Mouse (Mus musculus) hindbrain, embryonic 12.5 days (tissue): ENCODE data around the gene Cerkl. TPM values are rescaled to one million over a fixed set of nuclear protein-coding genes. Genes with fewer than 3 reads are reported as not detected.

ENCODE experiments used
- ATAC-seq: fragments of 200-750 bp; cut with Nextera tagmentation; 2 replicates; pipeline ENCODE4 v1.8.0; 2017; ENCODE audit warnings: moderate TSS enrichment; ENCODE audit not compliant: low FRiP score
- H3K27ac ChIP-seq: fragments of 300-500 bp; sonication (generic); 2 replicates; pipeline ENCODE4 v1.5.1; 2016; ENCODE audit warnings: mild to moderate bottlenecking
- H3K27me3 ChIP-seq: fragments of 300-500 bp; sonication (generic); 2 replicates; pipeline ENCODE4 v1.6.1; 2016; ENCODE audit warnings: mild to moderate bottlenecking
- H3K36me3 ChIP-seq: fragments of 300-500 bp; sonication (generic); 2 replicates; pipeline ENCODE4 v1.6.1; 2016; ENCODE audit warnings: mild to moderate bottlenecking
- H3K4me1 ChIP-seq: fragments of 300-500 bp; sonication (generic); 2 replicates; pipeline ENCODE4 v1.6.1; 2016
- H3K4me2 ChIP-seq: fragments of 300-500 bp; sonication (generic); replicated peaks from 2 replicates; pipeline ENCODE4 v1.6.1; 2016; ENCODE audit warnings: mild to moderate bottlenecking
- H3K4me3 ChIP-seq: fragments of 300-500 bp; sonication (generic); 2 replicates; pipeline ENCODE4 v1.5.1; 2016; ENCODE audit warnings: mild to moderate bottlenecking
- H3K9ac ChIP-seq: fragments of 300-500 bp; sonication (generic); 2 replicates; pipeline ENCODE4 v1.6.1; 2016; ENCODE audit warnings: mild to moderate bottlenecking, moderate library complexity
- H3K9me3 ChIP-seq: fragments of 300-500 bp; sonication (generic); replicated peaks from 2 replicates; pipeline ENCODE4 v1.6.1; 2016; ENCODE audit warnings: mild to moderate bottlenecking
- WGBS: fragments of 180-500 bp; shearing (Covaris S2); methylation state at CpG from one replicate; pipeline ENCODE4 v1.1.7; 2016; 5-methylcytosine and 5-hydroxymethylcytosine counted together
- polyA plus RNA-seq: library from polyadenylated mRNA; unstranded; fragments of >200 nt; fragmentation: Nextera tagmentation; extraction: Ambion mirVana; gene quantifications from 2 replicates; pipeline ENCODE4 v1.2.1, GENCODE M21; 2016

Cerkl gene
- polyA plus RNA-seq, 1 experiment from 2014 or later: 3.6 TPM

- Histone ChIP-seq H3K27ac (no peak overlapping the region), H3K4me3 (no peak overlapping the region), H3K27me3 (no peaks in the 10 kb centered on the region), H3K36me3 (no peaks in the 10 kb centered on the region), H3K4me1 (peaks cover 14% of the 10 kb centered on the region), H3K9ac (no peak overlapping the region), H3K4me2 (no peak overlapping the region), H3K9me3 (no peaks in the 10 kb centered on the region)
- no peak for ATAC-seq
- WGBS: 2% methylated on average over 6 of the region's 6 CpGs
Observed at GRCm38 (mm10) chr2:79429650-79430049, 26.9 kb downstream of the Cerkl start.

GRCm38 (mm10) chr2:79429108-79429507, 27.5 kb downstream of the Cerkl start:
- WGBS: 7% methylated on average over 7 of the region's 7 CpGs
- H3K27me3 ChIP-seq: no peaks in the 10 kb centered on the region
- peak overlapping the region; percentile 93 for H3K4me2 ChIP-seq
- no peaks in the 10 kb centered on the region for H3K36me3 ChIP-seq
- H3K4me1 ChIP-seq: peaks cover 14% of the 10 kb centered on the region
- H3K4me3 ChIP-seq: peak overlapping the region; percentile 43
- ATAC-seq: peak; percentile 54; the same call in 1 of the 2 replicates
- peak overlapping the region; percentile 41; the same call in 1 of the 2 replicates for H3K9ac ChIP-seq
- no peaks in the 10 kb centered on the region for H3K9me3 ChIP-seq
- no peak overlapping the region for H3K27ac ChIP-seq

- Histone ChIP-seq H3K36me3 (no peaks in the 10 kb centered on the region), H3K4me3 (peak overlapping the region; percentile 43), H3K27me3 (no peaks in the 10 kb centered on the region), H3K4me2 (peak overlapping the region; percentile 93), H3K27ac (no peak overlapping the region), H3K9me3 (no peaks in the 10 kb centered on the region), H3K4me1 (peaks cover 14% of the 10 kb centered on the region), H3K9ac (peak overlapping the region; percentile 41; the same call in 1 of the 2 replicates)
- WGBS: under 1% methylated on average over 35 of the region's 35 CpGs
- peak; percentile 81 for ATAC-seq
Observed at GRCm38 (mm10) chr2:79428569-79429104, 27.9 kb downstream of the Cerkl start.

- Histone ChIP-seq H3K4me3 (no peak overlapping the region), H3K27ac (no peak overlapping the region), H3K36me3 (no peaks in the 10 kb centered on the region), H3K9ac (no peak overlapping the region), H3K4me1 (peaks cover 14% of the 10 kb centered on the region), H3K27me3 (no peaks in the 10 kb centered on the region), H3K4me2 (peak overlapping the region; percentile 93), H3K9me3 (no peaks in the 10 kb centered on the region)
- ATAC-seq: no peak
- WGBS: 24% methylated on average over 6 of the region's 6 CpGs
Observed at GRCm38 (mm10) chr2:79428022-79428421, 28.6 kb downstream of the Cerkl start.

- Histone ChIP-seq H3K9ac (no peak overlapping the region), H3K27me3 (no peaks in the 10 kb centered on the region), H3K4me2 (no peak overlapping the region), H3K4me3 (no peak overlapping the region), H3K36me3 (no peaks in the 10 kb centered on the region), H3K4me1 (0 out of 2 replicates have a peak, but pooled peaks cover 3% of the 10 kb centered on the region), H3K9me3 (no peaks in the 10 kb centered on the region), H3K27ac (no peak overlapping the region)
- 33% methylated on average over 6 of the region's 6 CpGs for WGBS
- ATAC-seq: 0 out of 2 replicates have a peak, but pooled peaks have one; percentile 35
Observed at GRCm38 (mm10) chr2:79421696-79422095, 34.9 kb downstream of the Cerkl start.

- no peak overlapping the region for H3K4me3 ChIP-seq
- H3K9me3 ChIP-seq: no peaks in the 10 kb centered on the region
- H3K4me2 ChIP-seq: no peak overlapping the region
- 75% methylated on average over 7 of the region's 7 CpGs for WGBS
- H3K9ac ChIP-seq: no peak overlapping the region
- no peak for ATAC-seq
- no peak overlapping the region for H3K27ac ChIP-seq
- no peaks in the 10 kb centered on the region for H3K36me3 ChIP-seq
- no peaks in the 10 kb centered on the region for H3K4me1 ChIP-seq
- H3K27me3 ChIP-seq: no peaks in the 10 kb centered on the region
Observed at GRCm38 (mm10) chr2:79414505-79414904, 42.1 kb downstream of the Cerkl start.

- H3K36me3 ChIP-seq: no peaks in the 10 kb centered on the region
- WGBS: 86% methylated on average over 3 of the region's 3 CpGs
- no peak overlapping the region for H3K4me2 ChIP-seq
- no peaks in the 10 kb centered on the region for H3K4me1 ChIP-seq
- no peaks in the 10 kb centered on the region for H3K27me3 ChIP-seq
- H3K27ac ChIP-seq: no peak overlapping the region
- H3K4me3 ChIP-seq: no peak overlapping the region
- ATAC-seq: no peak
- no peak overlapping the region for H3K9ac ChIP-seq
- H3K9me3 ChIP-seq: no peaks in the 10 kb centered on the region
Observed at GRCm38 (mm10) chr2:79410903-79411255, 45.7 kb downstream of the Cerkl start.

- H3K4me2 ChIP-seq: no peak overlapping the region
- no peaks in the 10 kb centered on the region for H3K36me3 ChIP-seq
- H3K4me1 ChIP-seq: no peaks in the 10 kb centered on the region
- no peak for ATAC-seq
- H3K4me3 ChIP-seq: no peak overlapping the region
- no peak overlapping the region for H3K9ac ChIP-seq
- 71% methylated on average over 15 of the region's 15 CpGs for WGBS
- H3K27ac ChIP-seq: no peak overlapping the region
- H3K27me3 ChIP-seq: no peaks in the 10 kb centered on the region
- no peaks in the 10 kb centered on the region for H3K9me3 ChIP-seq
Observed at GRCm38 (mm10) chr2:79410247-79410902, 46.2 kb downstream of the Cerkl start.

GRCm38 (mm10) chr2:79405661-79406405, 50.8 kb downstream of the Cerkl start:
- Histone ChIP-seq H3K4me2 (no peak overlapping the region), H3K9ac (no peak overlapping the region), H3K27me3 (no peaks in the 10 kb centered on the region), H3K4me1 (no peaks in the 10 kb centered on the region), H3K9me3 (no peaks in the 10 kb centered on the region), H3K36me3 (no peaks in the 10 kb centered on the region), H3K27ac (no peak overlapping the region), H3K4me3 (no peak overlapping the region)
- ATAC-seq: no peak
- WGBS: 71% methylated on average over 5 of the region's 5 CpGs

GRCm38 (mm10) chr2:79400045-79400444, 56.5 kb downstream of the Cerkl start:
- ATAC-seq: no peak

GRCm38 (mm10) chr2:79399234-79400000, 57.2 kb downstream of the Cerkl start:
- 51% methylated on average over 8 of the region's 8 CpGs for WGBS
- H3K27ac ChIP-seq: peak overlapping the region; percentile 48; the same call in 1 of the 2 replicates
- no peak overlapping the region for H3K4me3 ChIP-seq
- H3K4me1 ChIP-seq: peaks cover 5% of the 10 kb centered on the region; the same call in 1 of the 2 replicates
- no peaks in the 10 kb centered on the region for H3K27me3 ChIP-seq
- no peaks in the 10 kb centered on the region for H3K9me3 ChIP-seq
- ATAC-seq: peak; percentile 60
- no peak overlapping the region for H3K4me2 ChIP-seq
- no peak overlapping the region for H3K9ac ChIP-seq
- H3K36me3 ChIP-seq: no peaks in the 10 kb centered on the region

More at GRCm38 (mm10) chr2:79400045-79400444, 56.5 kb downstream of the Cerkl start:
- H3K9me3 ChIP-seq: no peaks in the 10 kb centered on the region
- H3K27ac ChIP-seq: no peak overlapping the region
- no peaks in the 10 kb centered on the region for H3K36me3 ChIP-seq
- no peak overlapping the region for H3K4me3 ChIP-seq
- peaks cover 5% of the 10 kb centered on the region; the same call in 1 of the 2 replicates for H3K4me1 ChIP-seq
- H3K4me2 ChIP-seq: no peak overlapping the region
- H3K27me3 ChIP-seq: no peaks in the 10 kb centered on the region
- H3K9ac ChIP-seq: no peak overlapping the region
- WGBS: 64% methylated on average over 4 of the region's 4 CpGs

GRCm38 (mm10) chr2:79398831-79399230, 57.8 kb downstream of the Cerkl start:
- 73% methylated on average over 5 of the region's 5 CpGs for WGBS
- H3K36me3 ChIP-seq: no peaks in the 10 kb centered on the region
- no peaks in the 10 kb centered on the region for H3K9me3 ChIP-seq
- no peak overlapping the region for H3K9ac ChIP-seq
- no peaks in the 10 kb centered on the region for H3K27me3 ChIP-seq
- no peak overlapping the region for H3K27ac ChIP-seq
- H3K4me2 ChIP-seq: no peak overlapping the region
- H3K4me3 ChIP-seq: no peak overlapping the region
- peaks cover 5% of the 10 kb centered on the region; the same call in 1 of the 2 replicates for H3K4me1 ChIP-seq
- 0 out of 2 replicates have a peak, but pooled peaks have one; percentile 16 for ATAC-seq
